Mouse (Mus musculus) forebrain, embryonic 13.5 days (tissue): ENCODE measurements around the gene Cd300ld4. TPM values are rescaled to one million over a fixed set of nuclear protein-coding genes. Genes with fewer than 3 reads are reported as not detected.

Experiments
- polyA plus RNA-seq: library from polyadenylated mRNA; unstranded; fragments of >200 nt; fragmentation: Nextera tagmentation; extraction: Ambion mirVana; gene quantifications from 2 replicates; pipeline ENCODE4 v1.2.1, GENCODE M21; 2015

The Cd300ld4 gene
- polyA plus RNA-seq, 1 experiment from 2014 or later: not detected

Other genes with a start within 250 kb of the Cd300ld4 start
- gene Btbd17, start 231.1 kb downstream of the Cd300ld4 start, polyA plus RNA-seq: 25.8 and 27.1 TPM in 2 replicates
- not detected in 2 replicates for gene Gpr142, start 228.1 kb downstream of the Cd300ld4 start, polyA plus RNA-seq
- 4.6 and 5.0 TPM in 2 replicates for gene Gprc5c, start 175.9 kb downstream of the Cd300ld4 start, polyA plus RNA-seq
- 0.49 TPM in 2 replicates for gene Cd300a, start 137.0 kb downstream of the Cd300ld4 start, polyA plus RNA-seq
- gene Cd300lb, start 92.6 kb downstream of the Cd300ld4 start, polyA plus RNA-seq: 0.08 TPM in 1 of 2 replicates, not detected in the other
- not detected in 2 replicates for gene Cd300c, start 57.9 kb downstream of the Cd300ld4 start, polyA plus RNA-seq
- gene Cd300ld, start 37.1 kb downstream of the Cd300ld4 start, polyA plus RNA-seq: not detected in 2 replicates
- gene Cd300c2, start 25.1 kb downstream of the Cd300ld4 start, polyA plus RNA-seq: 0.49 and 0.73 TPM in 2 replicates
- gene Cd300ld2, start 10.8 kb downstream of the Cd300ld4 start, polyA plus RNA-seq: not detected in 2 replicates
- gene Cd300ld5, start 10.8 kb upstream of the Cd300ld4 start, polyA plus RNA-seq: not detected in 2 replicates
- gene Cd300ld3, start 21.4 kb upstream of the Cd300ld4 start, polyA plus RNA-seq: not detected in 2 replicates
- not detected in 2 replicates for gene Cd300e, start 35.2 kb upstream of the Cd300ld4 start, polyA plus RNA-seq
- gene Rab37, start 64.4 kb upstream of the Cd300ld4 start, polyA plus RNA-seq: 0.60 and 0.76 TPM in 2 replicates
- gene Cd300lf, start 107.0 kb upstream of the Cd300ld4 start, polyA plus RNA-seq: 0.11 TPM in 1 of 2 replicates, not detected in the other
- gene Slc9a3r1, start 136.3 kb upstream of the Cd300ld4 start, polyA plus RNA-seq: 28.8 TPM in 2 replicates
- 7.8 and 9.2 TPM in 2 replicates for gene Tmem104, start 160.5 kb upstream of the Cd300ld4 start, polyA plus RNA-seq
- gene Nat9, start 160.8 kb upstream of the Cd300ld4 start, polyA plus RNA-seq: 18.2 and 20.3 TPM in 2 replicates
- 0.04 TPM in 1 of 2 replicates, not detected in the other for gene Grin2c, start 240.2 kb upstream of the Cd300ld4 start, polyA plus RNA-seq